Mouse (Mus musculus) brain, embryonic 14.5 days (tissue): ENCODE measurements around the gene Sim2.

Source experiments
- CTCF ChIP-seq: fragments of 200-500 bp; IDR thresholded peaks from 2 replicates; pipeline ENCODE4 v1.5.1; 2012; ENCODE audit warnings: inconsistent platforms, mild to moderate bottlenecking, moderate library complexity, borderline replicate concordance; ENCODE audit not compliant: insufficient read depth, insufficient read length; ENCODE audit errors: extremely low read depth
- POLR2A ChIP-seq: fragments of 200-500 bp; IDR thresholded peaks from 2 replicates; pipeline ENCODE4 v1.6.1; 2012; ENCODE audit warnings: mild to moderate bottlenecking, inconsistent platforms, borderline replicate concordance; ENCODE audit not compliant: poor library complexity, insufficient read depth, insufficient read length, severe bottlenecking; ENCODE audit errors: extremely low read depth

DNA sequence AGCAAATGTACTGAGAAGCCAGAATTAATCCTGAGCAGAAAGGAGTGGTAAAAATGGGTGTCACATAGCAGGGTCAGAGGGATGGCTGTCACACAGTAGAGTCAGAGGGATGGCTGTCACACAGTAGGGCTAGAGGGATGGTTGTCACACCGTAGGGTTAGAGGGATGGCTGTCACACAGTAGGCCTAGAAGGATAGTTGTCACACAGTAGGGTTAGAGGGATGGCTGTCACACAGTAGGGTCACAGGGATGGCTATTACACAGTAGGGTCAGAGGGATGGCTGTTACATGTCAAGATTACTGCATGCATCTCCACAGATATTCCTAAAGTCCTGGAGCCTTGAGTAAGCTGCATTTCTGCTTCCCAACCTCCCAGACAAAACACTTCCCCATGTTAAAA is 33.7 kb downstream of the Sim2 start:
- TF ChIP-seq CTCF, result no peak
- no peak for TF ChIP-seq POLR2A
